Mouse (Mus musculus) heart, postnatal 0 days (tissue): ENCODE measurements at regions not wholly inside any gene's neighbourhood (a gene's known extent, or its start where the extent isn't known, plus 50 kb on each side); places are given as distances from the start of the nearest gene placed in this dataset.

Experiments used
- ATAC-seq: fragments of 200-750 bp; cut with Nextera tagmentation; 2 replicates; pipeline ENCODE4 v1.8.0; 2017; ENCODE audit warnings: low read depth, moderate number of reproducible peaks, moderate library complexity; ENCODE audit not compliant: insufficient read depth
- DNase-seq: peaks from one replicate; pipeline ENCODE4 v3.0.0-alpha.2; 2016; ENCODE audit warnings: low spot score
- H3K27ac ChIP-seq: fragments of 300-500 bp; sonication (generic); 2 replicates; pipeline ENCODE4 v1.5.1; 2014; ENCODE audit warnings: low read depth, mild to moderate bottlenecking
- H3K27me3 ChIP-seq: fragments of 300-500 bp; sonication (generic); 2 replicates; pipeline ENCODE4 v1.6.1; 2014; ENCODE audit warnings: low read length, mixed read lengths; ENCODE audit not compliant: control insufficient read depth, insufficient read depth
- H3K36me3 ChIP-seq: fragments of 300-500 bp; sonication (generic); replicated peaks from 2 replicates; pipeline ENCODE4 v1.6.1; 2014; ENCODE audit warnings: low read length, mixed read lengths; ENCODE audit not compliant: control insufficient read depth, insufficient read depth
- H3K4me1 ChIP-seq: fragments of 300-500 bp; sonication (generic); 2 replicates; pipeline ENCODE4 v1.6.1; 2014; ENCODE audit warnings: antibody characterized with exemption; ENCODE audit not compliant: control insufficient read depth, insufficient read depth
- H3K4me2 ChIP-seq: fragments of 300-500 bp; sonication (generic); 2 replicates; pipeline ENCODE4 v1.6.1; 2014; ENCODE audit warnings: low read depth, mild to moderate bottlenecking, low read length, moderate library complexity
- H3K4me3 ChIP-seq: fragments of 300-500 bp; sonication (generic); 2 replicates; pipeline ENCODE4 v1.5.1; 2014; ENCODE audit warnings: low read depth, low read length
- H3K9ac ChIP-seq: fragments of 300-500 bp; sonication (generic); replicated peaks from 2 replicates; pipeline ENCODE4 v1.6.1; 2014; ENCODE audit warnings: low read depth, low read length, mixed read lengths
- H3K9me3 ChIP-seq: fragments of 300-500 bp; sonication (generic); replicated peaks from 2 replicates; pipeline ENCODE4 v1.6.1; 2016; ENCODE audit warnings: low read length; ENCODE audit not compliant: control insufficient read depth
- CTCF ChIP-seq: IDR thresholded peaks from 2 replicates; pipeline ENCODE4 v1.5.1; 2016; ENCODE audit warnings: antibody characterized with exemption, control low read depth, low read depth
- EP300 ChIP-seq: IDR thresholded peaks from 2 replicates; pipeline ENCODE4 v1.6.1; 2016; ENCODE audit warnings: antibody characterized with exemption, low read depth
- WGBS: fragments of 180-500 bp; shearing (Covaris S2); extraction: QIAGEN DNeasy Blood & Tissue Kit; methylation state at CpG from one replicate; pipeline ENCODE4 v1.1.7; 2014; 5-methylcytosine and 5-hydroxymethylcytosine counted together

GRCm38 (mm10) chr1:150043061-150043460 is 56.8 kb upstream of the Ptgs2 start:
- Histone ChIP-seq H3K4me3 (no peak overlapping the region), H3K36me3 (no peaks in the 10 kb centered on the region), H3K9ac (no peak overlapping the region), H3K27me3 (no peaks in the 10 kb centered on the region), H3K4me2 (no peak overlapping the region), H3K4me1 (no peaks in the 10 kb centered on the region), H3K27ac (no peak overlapping the region), H3K9me3 (no peaks in the 10 kb centered on the region)
- DNase-seq (no peak), ATAC-seq (no peak; the same call in 1 of the 2 replicates)
- WGBS = 53% methylated on average over 3 of the region's 3 CpGs
- no peak for TF ChIP-seq CTCF
- no peak for TF ChIP-seq EP300

GRCm38 (mm10) chr1:150041591-150041990 is 58.2 kb upstream of the Ptgs2 start:
- Histone ChIP-seq H3K27ac (no peak overlapping the region), H3K4me3 (no peak overlapping the region), H3K9ac (no peak overlapping the region), H3K4me1 (no peaks in the 10 kb centered on the region), H3K27me3 (no peaks in the 10 kb centered on the region), H3K4me2 (no peak overlapping the region), H3K36me3 (no peaks in the 10 kb centered on the region), H3K9me3 (no peaks in the 10 kb centered on the region)
- TF ChIP-seq EP300 = no peak
- TF ChIP-seq CTCF = no peak
- 54% methylated on average over 2 of the region's 2 CpGs for WGBS
- DNase-seq (no peak), ATAC-seq (no peak)

- ATAC-seq = no peak
- Histone ChIP-seq H3K4me3 (no peak overlapping the region), H3K27me3 (no peaks in the 10 kb centered on the region), H3K9me3 (no peaks in the 10 kb centered on the region), H3K36me3 (no peaks in the 10 kb centered on the region), H3K4me1 (no peaks in the 10 kb centered on the region), H3K27ac (no peak overlapping the region), H3K4me2 (no peak overlapping the region), H3K9ac (no peak overlapping the region)
- DNase-seq = no peak
- 69% methylated on average over 1 of the region's 1 CpGs for WGBS
- no peak for TF ChIP-seq CTCF
- no peak for TF ChIP-seq EP300
Measured at GRCm38 (mm10) chr1:150033729-150034128, 66.1 kb upstream of the Ptgs2 start.

- no peak for ATAC-seq
- Histone ChIP-seq H3K27ac (no peak overlapping the region), H3K9me3 (no peaks in the 10 kb centered on the region), H3K36me3 (no peaks in the 10 kb centered on the region), H3K4me2 (no peak overlapping the region), H3K27me3 (no peaks in the 10 kb centered on the region), H3K9ac (no peak overlapping the region), H3K4me1 (no peaks in the 10 kb centered on the region), H3K4me3 (no peak overlapping the region)
- no peak for TF ChIP-seq CTCF
- no peak for TF ChIP-seq EP300
- 78% methylated on average over 1 of the region's 1 CpGs for WGBS
- no peak for DNase-seq
Measured at GRCm38 (mm10) chr1:150031743-150032142, 68.1 kb upstream of the Ptgs2 start.

GRCm38 (mm10) chr1:150027265-150027664 is 66.2 kb upstream of the Pla2g4a start:
- no peaks in the 10 kb centered on the region for H3K4me1 ChIP-seq
- TF ChIP-seq EP300 (no peak), CTCF (no peak)
- WGBS = 27% methylated on average over 5 of the region's 5 CpGs
- no peak overlapping the region for H3K9ac ChIP-seq
- DNase-seq (peak; percentile 31), ATAC-seq (peak; percentile 44)
- no peak overlapping the region for H3K4me2 ChIP-seq
- no peaks in the 10 kb centered on the region for H3K27me3 ChIP-seq
- no peak overlapping the region for H3K4me3 ChIP-seq
- H3K27ac ChIP-seq = no peak overlapping the region
- H3K9me3 ChIP-seq = no peaks in the 10 kb centered on the region
- no peaks in the 10 kb centered on the region for H3K36me3 ChIP-seq

- ATAC-seq = no peak
- Histone ChIP-seq H3K27ac (no peak overlapping the region), H3K4me1 (no peaks in the 10 kb centered on the region), H3K36me3 (no peaks in the 10 kb centered on the region), H3K9ac (no peak overlapping the region), H3K4me3 (no peak overlapping the region), H3K9me3 (no peaks in the 10 kb centered on the region), H3K27me3 (no peaks in the 10 kb centered on the region), H3K4me2 (no peak overlapping the region)
- TF ChIP-seq EP300 (no peak), CTCF (no peak)
- DNase-seq = no peak
- WGBS = 86% methylated on average over 3 of the region's 3 CpGs
Measured at GRCm38 (mm10) chr1:150026188-150026587, 65.1 kb upstream of the Pla2g4a start.
